Mouse (Mus musculus): ENCODE data around the gene Rpa3.

Rpa3 gene

DNA sequence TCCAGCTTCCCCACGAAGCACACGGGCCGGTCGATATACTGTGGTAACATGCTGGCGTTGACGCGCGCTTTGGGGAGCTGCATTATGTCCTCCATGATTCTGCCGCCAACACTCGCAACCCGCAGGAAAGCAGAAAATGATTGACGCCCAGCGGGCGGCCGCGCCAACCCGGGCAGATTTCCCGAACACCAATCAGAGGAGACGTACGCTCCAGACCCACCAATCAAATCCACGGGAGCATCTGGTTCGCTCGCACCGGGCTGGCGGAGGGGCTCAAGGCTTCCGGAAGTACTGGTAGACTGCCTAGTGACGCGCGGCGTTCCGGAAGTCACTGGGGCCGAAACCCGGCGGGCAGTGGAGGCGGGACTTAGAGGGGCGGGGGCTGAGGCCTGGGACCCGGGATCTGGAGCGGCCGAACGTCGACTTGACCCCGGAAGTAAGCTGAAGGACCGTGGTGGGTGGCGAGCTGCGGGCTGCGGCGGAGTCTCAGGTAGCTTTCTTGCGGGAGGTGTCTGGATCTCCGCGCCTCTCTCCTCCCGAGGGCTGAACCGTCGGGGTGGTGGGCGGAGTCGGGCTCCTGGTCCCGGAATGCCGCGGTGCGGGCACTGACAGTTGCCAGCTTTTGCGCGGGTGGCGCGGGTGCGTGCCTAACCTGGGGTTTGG lies at the start of gene Rpa3, which contains the start of the genes Umad1 and Gm45062:
TSS of gene Rpa3 (minus strand) at position 170 of the 663 bp plus-strand sequence.
TSS of gene Umad1 (plus strand) at position 285 of the 663 bp plus-strand sequence.
TSS of gene Gm45062 (plus strand) at position 447 of the 663 bp plus-strand sequence.
- DNase-seq (ENCODE audit: extremely low read depth, insufficient read length, low spot score), result peak; percentile 100

DNA sequence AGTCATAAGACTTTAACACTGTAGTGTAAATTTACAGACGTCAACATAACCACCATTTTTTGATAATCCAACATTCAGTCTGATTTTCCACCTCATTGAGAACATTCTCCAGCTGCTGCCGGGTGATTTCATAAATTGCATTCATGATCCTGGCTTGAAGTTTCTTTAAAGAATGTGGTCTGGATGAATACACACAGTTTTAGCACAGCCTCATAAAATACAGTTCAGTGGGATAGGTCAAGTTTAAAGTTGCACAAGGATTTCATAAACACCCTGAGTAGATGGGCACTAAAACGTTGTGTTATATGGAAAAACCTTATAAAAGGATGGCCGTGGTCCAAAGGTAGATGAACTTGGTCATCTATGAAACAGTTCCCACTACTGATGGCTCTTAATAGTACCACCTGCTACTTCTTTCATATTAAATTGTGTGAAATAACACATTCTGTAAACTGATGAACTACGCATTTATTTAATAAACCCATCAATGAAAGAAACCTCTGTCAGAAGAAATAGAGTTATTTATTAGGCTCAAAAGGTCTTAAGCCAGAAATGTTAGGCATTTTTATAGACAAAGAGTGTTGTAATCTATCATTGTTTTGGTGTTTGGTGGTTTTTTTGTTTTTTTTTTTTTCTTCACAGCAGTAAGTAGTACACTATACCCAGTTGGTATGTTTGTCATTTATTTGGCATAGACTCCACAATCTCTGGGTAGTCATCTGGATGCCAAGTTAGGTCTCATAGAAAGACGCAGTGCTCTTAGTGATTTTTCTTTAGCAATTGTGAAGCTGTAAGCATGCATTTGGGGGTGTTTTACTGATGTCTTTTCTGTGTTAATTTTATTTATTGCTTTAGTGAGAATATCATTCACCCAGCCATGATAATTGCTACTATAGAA lies 49.2 kb upstream of the Rpa3 start:
- DNase-seq (ENCODE audit: extremely low read depth, insufficient read length, low spot score), result no peak

DNA sequence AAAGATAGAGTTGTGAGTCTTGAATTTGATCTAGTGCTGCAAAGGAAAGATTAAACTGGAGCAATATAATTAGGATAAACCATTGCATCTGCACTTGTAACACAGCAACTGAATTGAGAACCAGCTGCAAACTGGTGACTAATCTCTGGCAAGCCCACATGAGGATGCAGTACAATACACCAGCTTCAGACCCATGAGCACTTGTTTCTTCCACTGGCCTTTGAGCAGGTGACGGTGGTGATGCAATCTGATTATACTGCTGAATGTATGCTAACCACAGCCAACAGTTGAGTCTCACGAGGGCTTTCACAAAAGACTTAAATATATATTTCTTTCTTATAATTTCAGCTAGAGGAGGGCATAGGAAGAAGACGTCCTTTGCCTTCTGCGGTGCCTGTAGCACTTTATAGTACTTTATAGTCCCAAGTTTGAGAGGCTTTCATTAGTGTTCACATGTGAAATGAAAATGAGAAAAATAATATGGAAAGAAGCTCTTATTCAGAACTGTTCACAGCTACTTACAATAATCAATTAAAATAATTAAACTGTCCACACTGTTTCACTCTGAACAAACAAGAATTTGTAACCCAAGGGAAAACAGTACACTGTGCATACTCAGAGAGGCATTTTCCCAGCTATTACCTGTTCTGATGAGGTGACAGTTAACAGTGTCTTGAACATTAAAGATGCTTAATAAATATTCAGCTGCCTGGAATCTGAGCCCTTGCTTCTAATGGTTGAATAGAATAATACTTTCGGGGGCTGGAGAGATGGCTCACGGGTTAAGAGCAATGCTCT lies 40.3 kb upstream of the Rpa3 start:
- DNase-seq (ENCODE audit: extremely low read depth, insufficient read length, low spot score), result no peak

DNA sequence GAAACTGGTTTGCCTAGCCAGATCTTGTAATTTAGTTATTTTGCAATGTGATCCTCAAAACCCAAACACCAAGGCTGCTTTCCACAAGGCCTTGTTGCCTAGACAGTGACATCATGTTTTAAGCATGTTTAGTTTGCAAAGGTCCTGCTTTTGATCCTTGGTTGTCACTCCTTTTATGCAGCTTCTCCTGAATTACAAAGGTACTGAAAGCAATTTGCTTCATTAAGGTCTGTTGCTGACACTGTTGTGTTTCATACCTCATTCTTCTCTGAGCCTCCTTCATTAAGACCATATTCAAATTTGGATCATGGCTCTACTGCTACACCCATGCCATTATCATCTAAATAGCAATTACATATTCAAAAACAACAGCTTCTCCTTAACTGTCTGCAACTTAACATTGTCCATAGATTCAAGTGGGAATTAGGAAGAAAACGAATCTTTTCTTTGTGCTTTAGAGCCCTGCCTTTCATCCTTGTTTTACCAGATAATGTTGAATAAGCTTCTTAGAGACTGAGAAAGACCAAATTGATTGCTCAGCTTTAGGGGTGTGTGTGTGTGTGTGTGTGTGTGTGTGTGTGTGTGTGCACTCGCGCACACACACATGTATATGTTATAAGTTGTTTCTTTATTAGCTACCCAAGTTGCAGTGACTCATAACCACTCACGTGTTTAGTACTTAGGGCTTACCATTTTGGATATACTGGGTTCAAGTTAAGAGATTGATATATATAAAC lies 35.2 kb upstream of the Rpa3 start:
- DNase-seq (ENCODE audit: extremely low read depth, insufficient read length, low spot score), result no peak

DNA sequence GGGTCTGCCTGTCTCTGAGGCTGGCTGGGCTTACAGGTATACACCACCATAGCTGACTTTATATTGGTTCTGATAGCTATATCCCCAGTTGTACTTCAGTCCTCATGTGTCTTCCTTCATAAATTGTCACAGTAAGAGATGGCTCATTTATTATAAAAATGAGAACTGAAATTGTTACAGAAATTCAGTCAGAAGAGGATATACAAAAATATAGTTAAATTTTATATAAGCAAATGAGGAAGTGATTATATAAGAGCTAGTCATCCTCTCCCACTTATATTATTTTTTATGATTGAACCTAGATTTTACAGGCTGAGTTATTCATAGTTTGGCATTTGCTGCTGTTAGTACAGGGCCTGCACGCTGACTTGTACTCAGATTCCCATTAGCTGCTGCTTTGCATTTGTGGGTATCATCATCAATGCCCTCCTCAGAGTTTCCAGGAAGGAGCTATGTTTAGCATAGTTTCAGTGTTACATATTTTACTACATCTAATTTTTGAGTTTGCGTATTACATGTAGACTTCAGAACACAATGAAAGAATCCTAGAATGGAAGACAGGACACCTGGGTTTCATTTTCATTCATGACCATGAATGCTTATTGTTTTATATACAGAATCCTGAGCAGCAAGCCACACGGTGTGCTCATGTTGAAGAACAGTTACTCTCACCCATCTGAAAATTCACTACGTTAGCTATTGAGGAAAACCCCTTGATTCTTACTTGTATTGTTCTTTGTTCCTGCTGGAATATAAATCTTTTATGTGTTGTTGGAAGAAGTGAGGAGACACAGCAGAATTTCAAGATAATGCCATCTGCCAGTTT lies 30.0 kb upstream of the Rpa3 start:
- no peak for DNase-seq (ENCODE audit: extremely low read depth, insufficient read length, low spot score)

DNA sequence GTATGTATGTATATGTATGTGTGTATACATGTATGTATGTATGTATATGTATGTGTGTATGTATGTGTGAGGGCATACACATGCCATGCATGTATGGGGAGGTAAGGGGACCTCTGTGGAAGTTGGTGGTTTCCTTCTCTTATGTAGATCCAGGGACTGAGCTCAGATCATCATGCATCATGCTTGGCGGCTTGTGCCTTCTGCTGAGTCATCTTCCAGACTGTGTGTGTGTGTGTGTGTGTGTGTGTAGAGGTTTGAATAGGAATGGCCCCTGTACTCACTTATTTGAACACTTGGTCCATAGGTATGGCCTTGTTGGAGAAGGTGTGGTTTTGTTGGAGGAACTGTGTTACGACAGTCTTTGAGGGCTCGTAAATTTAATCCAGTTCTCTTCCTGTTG lies 27.2 kb upstream of the Rpa3 start:
- DNase-seq (ENCODE audit: extremely low read depth, insufficient read length, low spot score), result no peak

DNA sequence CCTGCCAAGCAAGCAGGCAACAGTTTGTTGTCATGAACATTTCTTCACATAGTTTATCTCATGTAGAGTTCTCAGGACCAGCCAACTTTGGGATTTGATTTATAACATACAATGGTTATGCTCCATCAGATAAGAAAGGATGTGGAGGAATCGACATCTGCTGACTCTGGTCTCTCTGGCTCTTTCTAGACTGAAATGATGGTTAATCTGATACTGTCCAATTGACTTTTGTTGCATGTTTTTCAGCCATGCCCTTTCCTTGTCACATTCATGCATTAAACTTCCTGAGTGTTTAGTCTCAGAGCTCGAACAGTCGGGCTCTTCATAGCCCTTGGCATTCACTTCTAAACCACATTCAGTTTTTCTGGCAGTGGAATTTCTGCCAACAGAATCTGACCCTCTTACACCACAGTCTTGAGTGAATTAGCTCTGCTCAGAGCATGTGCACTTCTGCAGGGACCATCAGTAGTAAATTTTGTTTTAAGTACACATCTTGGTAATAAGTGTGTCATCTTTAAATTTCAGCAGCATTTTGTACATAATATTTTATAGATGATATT lies 26.5 kb upstream of the Rpa3 start:
- DNase-seq (ENCODE audit: extremely low read depth, insufficient read length, low spot score), result peak; percentile 56

DNA sequence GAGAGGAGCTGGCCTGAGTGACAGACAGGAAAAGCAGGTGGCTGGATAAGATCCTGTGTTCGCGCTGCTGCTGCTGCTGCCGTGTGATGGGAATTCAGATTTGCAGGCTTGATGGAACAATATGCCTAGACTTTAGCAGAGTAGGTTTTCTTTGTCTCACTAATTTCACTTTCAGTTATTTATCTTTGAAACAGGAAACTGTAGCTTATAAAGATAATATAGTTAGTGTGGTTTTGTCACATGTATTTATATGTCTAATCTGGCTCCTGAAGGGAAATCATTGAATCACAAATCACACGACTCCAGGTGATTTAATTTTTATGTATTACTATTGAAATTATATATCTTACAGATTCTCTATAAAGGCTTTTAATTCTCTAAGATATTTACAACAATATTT lies 24.3 kb upstream of the Rpa3 start:
- DNase-seq (ENCODE audit: extremely low read depth, insufficient read length, low spot score), result no peak

DNA sequence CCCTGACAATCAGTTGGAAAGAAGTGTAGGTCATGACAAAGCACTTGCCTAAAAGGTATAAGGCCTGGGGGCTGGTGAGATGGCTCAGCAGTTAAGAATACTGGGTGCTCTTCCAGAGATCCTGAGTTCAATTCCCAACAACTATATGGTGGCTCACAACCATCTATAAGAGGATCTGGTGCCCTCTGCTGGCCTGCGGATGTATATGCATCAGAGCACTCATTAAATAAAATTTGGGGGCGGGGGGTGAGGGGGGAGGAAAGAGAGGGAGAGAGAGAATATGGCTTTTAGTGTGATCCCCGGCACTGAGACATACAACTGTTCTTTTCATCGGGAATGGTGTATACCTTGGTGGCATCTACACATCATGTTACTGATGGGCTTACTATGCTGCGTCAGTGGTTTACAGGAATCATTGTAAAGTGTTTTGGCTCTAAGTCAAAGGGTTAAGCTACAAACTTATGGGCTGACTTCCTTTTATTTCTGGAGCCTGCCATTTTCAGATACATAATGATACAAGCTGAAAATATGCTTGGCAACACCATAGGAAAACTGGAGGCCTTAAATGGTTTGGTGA lies 19.5 kb upstream of the Rpa3 start:
- DNase-seq (ENCODE audit: extremely low read depth, insufficient read length, low spot score), result no peak

DNA sequence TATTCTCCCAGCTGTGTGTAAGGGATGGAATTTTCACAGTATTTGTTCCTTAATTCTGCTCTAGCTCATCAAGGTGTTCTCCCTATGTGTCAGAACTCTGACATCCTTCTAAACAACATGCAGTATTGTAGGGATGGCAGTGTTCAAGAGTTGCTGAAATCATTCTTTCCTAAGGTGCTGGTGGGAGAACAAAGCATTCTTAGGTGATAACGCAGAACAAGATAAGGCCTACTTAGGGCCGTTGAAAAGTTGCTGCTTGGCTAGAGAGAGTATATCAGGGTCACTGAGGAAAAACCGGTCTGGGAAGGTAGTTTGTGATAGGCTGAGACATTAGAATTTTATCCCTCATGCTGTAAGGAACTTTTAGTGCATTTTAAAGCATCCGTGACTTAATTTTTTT lies 17.5 kb upstream of the Rpa3 start:
- no peak for DNase-seq (ENCODE audit: extremely low read depth, insufficient read length, low spot score)

DNA sequence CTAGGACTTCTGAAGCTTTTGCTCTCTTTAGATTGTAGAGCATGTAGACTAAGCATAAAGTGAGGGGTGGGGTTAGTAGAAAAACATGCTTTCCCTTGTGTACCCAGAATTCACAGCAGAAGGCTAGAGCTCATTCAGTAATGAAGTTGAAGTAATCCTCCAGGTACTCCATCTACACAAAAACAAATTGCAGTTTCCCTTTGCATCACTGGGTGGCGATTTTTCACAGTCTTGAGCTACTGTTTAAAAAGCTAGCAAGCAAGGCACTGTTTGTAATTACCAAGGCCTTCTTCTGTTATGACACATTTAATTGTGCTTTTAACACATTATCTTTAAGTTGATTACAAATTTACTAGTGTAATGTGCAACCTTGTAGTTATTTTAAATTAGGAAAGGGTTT lies 16.1 kb upstream of the Rpa3 start:
- DNase-seq (ENCODE audit: extremely low read depth, insufficient read length, low spot score), result no peak

DNA sequence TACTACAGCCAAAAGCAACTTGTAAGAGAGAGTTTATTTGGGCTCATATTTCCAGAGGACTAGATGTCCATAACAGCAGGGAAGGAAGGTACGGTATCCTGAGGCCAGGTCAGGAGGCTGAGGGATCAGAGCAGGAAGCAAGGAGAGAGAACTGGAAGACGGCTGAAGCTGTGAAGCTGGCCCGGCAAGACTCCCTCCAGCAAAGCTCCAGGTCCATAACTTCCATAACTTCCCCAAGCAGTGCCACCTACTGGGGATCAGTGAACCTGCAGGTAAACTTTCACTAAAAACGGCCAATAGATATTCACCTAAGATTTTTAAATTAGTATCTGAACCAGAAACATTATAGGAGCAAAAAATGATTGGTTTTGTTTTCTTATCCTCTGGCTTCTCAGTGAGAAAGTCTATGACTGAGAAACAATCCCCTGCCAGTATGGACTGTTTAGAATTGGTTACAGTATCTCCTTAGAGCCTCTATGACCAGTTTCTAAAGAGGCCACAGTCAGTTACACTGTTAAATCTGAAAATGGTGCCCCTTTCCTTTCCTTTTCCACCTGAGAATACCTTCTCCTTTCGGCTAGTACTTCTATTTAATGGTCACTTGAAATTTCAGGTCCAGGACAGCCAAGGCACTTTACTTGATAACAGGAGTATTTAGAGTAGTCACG lies 15.5 kb upstream of the Rpa3 start:
- peak; percentile 10 for DNase-seq (ENCODE audit: extremely low read depth, insufficient read length, low spot score)

DNA sequence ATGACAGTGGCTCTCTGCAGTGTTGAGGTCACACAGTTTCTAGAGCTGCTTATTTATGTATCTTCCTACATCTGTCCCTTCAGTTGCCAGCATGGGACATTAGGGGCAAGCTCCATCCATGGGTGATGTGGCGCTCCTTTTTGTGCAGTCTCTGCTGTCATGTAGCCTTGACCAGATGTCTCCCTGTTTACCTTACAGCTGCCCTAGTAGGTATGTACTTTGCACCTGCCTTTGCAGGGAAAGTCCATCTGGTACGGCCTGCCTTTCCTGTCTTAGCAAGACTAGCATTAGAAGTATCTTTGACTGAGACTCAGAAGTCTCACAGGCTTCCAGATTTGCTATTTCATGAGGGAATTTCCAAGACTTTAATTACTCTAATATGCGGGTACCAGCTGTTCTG lies 12.1 kb upstream of the Rpa3 start:
- DNase-seq (ENCODE audit: extremely low read depth, insufficient read length, low spot score), result no peak

DNA sequence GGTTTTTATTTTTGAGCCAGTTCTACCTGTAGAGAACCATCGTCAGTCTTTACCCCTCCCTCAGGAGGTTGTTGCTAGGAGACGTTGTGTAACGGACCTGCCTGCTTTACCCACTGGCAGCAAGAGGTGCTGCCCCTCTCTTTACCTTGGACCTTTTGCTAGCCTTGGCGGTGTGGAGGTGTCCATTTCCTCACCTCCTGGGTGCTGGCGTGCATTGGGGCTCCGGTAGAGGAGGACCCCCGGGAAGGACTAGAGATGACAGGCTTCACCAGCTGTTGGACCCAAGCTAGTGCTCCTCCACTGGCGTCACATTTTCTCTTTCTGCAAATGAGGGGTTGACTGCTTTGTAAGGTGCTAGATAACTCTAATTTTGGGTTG lies 683 bp upstream of the Rpa3 start:
- no peak for DNase-seq (ENCODE audit: extremely low read depth, insufficient read length, low spot score)

DNA sequence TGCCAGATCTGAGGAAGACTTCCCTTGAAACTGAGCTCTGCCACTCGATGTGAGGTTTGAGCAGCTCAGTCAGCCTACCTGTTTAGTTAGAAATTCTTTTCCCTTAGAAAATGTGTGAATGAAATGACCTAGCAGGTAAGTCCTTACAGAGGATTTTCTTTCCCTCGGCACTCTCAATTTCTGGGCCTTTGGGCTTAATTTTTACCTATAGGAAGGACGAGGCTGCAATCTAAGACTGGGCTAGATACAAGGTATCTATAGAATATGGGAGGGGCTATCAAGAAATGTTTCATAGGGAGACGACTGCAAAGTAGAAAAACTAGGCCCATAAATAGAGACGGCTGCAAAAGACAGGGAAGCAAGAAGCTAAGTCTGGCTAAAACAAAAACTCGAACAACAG lies 657 bp downstream of the Rpa3 start:
- DNase-seq (ENCODE audit: extremely low read depth, insufficient read length, low spot score), result no peak

DNA sequence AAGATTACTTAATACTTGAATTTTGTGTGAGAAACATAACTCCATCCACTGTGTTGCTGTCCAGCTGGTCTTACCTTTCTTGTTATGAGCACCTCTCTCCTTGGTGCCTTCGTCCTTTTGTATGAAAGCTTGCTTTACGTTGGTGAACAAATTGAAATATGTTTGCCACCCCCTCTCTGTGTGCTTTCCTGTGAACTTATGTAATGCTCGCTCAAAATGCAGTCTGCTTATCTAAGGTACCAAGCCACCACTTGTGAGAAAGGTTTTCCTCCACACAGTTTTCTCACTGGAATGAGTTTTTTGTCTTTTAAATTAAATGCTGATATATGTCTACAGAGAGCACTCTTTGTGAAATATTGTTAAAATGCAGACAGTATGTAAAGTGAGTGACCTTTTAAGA lies 30.4 kb downstream of the Rpa3 start:
- DNase-seq (ENCODE audit: extremely low read depth, insufficient read length, low spot score), result no peak

DNA sequence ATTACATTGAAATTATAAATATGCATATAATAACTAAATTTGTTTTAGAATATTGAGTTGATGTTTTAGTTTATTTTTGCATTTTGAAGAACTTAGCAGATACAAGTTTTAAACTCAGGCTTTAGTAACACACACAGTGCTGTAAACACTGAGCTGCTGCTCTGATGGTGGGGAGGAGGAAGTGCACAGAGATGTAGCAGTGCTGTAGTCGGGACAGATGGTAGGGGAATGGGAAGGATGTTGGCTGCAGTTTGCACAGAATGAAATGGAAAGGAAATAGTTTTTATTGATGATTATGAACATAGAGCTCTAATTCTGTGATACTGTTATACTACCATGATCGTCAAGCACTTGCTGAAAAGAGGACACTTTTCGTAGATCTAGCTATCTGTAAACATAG lies 31.9 kb downstream of the Rpa3 start:
- no peak for DNase-seq (ENCODE audit: extremely low read depth, insufficient read length, low spot score)

DNA sequence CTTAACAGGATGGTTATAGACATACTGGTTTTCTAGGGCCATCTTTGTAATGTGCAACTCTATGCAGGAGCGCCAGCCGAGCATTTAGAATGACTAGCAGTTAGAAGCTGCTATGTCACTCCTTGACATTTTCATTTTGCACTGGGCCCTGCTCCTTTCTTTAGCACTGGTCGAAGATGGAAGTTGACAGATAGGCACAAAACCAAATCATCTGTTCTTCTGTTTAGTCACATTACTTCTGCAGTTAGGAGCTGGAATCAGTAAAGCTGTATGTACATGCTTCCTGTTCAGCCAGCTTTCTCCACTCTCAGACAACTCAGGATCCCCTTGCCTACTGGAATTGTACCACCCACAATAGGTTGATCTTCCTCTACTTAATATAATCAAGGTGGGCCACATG lies 48.3 kb downstream of the Rpa3 start:
- no peak for DNase-seq (ENCODE audit: extremely low read depth, insufficient read length, low spot score)

DNA sequence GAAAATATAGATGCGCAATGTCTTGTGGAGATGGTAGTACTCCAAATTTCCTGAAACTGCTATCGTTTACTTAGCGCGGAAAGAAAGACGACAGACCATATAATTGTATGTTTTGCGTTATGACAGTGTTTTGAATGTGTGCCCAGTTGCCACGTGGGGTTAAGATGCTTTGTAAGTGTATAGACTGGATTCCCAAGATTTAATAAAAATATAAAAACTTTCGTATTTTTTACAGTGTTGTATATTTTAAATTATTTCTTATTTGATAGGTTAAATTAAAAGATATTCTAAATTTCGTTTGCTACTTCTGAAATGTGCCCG lies 49.1 kb downstream of the Rpa3 start:
- no peak for DNase-seq (ENCODE audit: extremely low read depth, insufficient read length, low spot score)

Measured in 3134 (cell line).